34 mouse cellular contexts compared by ENCODE assay signal in genomic region chr2:131146193-131147042, GRCm38 (mm10). TPM values are rescaled to one million over a fixed set of nuclear protein-coding genes. Genes with fewer than 3 reads are reported as not detected.
DNase-seq lines count a peak whose midpoint lies in the region; ATAC-seq lines count a peak whose summit lies in the region.
"Had no signal": no experiment of that assay in that cellular context is flagged by ENCODE, and none has a peak within 500 bp of the region (broad histone marks: within the 10 kb centered on the region; RNA-seq: fewer than 3 reads in every experiment).

No protein-coding gene starts in this region.

- peaks cover 18% of the 10 kb centered on the region for H3K36me3 ChIP-seq in heart, embryonic 11.5 days (ENCODE audit: control insufficient read depth, insufficient read depth, low read length)
- peaks cover 94% of the 10 kb centered on the region for H3K36me3 ChIP-seq in megakaryocyte, embryonic 14.5 days (replicated peaks; ENCODE audit: low read length)

- H3K9me3 ChIP-seq in heart, embryonic 11.5 days (replicated peaks; ENCODE audit: control insufficient read depth, low read length) = no peaks in the 10 kb centered on the region
- H3K9me3 ChIP-seq in megakaryocyte, embryonic 14.5 days = no peaks in the 10 kb centered on the region
- H3K9me3 ChIP-seq: embryonic facial prominence, embryonic 10.5 days; forebrain, embryonic 15.5 days; heart, embryonic 15.5 days; midbrain, embryonic 12.5 days; neural tube, embryonic 12.5 days had no signal

- H3K9ac ChIP-seq in heart, embryonic 11.5 days (ENCODE audit: low read depth, low read length) = no peak overlapping the region
- H3K9ac ChIP-seq: forebrain, embryonic 15.5 days; heart, embryonic 15.5 days; midbrain, embryonic 12.5 days; neural tube, embryonic 12.5 days had no signal

- peak; percentile 58 for DNase-seq in adrenal gland, postnatal 10 days
- no peak for DNase-seq in adrenal gland, adult 8-10 months
- no peak for DNase-seq in heart, postnatal 36 days
- DNase-seq: adrenal gland, postnatal 14 days; cerebellum, adult 9-11 months; gastrocnemius, postnatal 36 days; kidney, adult 9 months; kidney, postnatal 14 days; retina, postnatal 1 day; thymus, postnatal 14 days had no signal

- H3K4me3 ChIP-seq in heart, embryonic 11.5 days (ENCODE audit: low read depth, low read length) = no peak overlapping the region
- peak overlapping the region; percentile 7 for H3K4me3 ChIP-seq in megakaryocyte, embryonic 14.5 days (replicated peaks)
- H3K4me3 ChIP-seq: embryonic facial prominence, embryonic 10.5 days; forebrain, embryonic 15.5 days; heart, embryonic 15.5 days; midbrain, embryonic 12.5 days; neural tube, embryonic 12.5 days had no signal

- peaks cover 2% of the 10 kb centered on the region; the same call in 1 of the 2 replicates for H3K27me3 ChIP-seq in heart, embryonic 11.5 days (ENCODE audit: control insufficient read depth, insufficient read depth, low read length)
- H3K27me3 ChIP-seq in megakaryocyte, embryonic 14.5 days (replicated peaks) = peaks cover 6% of the 10 kb centered on the region
- H3K27me3 ChIP-seq: forebrain, embryonic 15.5 days; heart, embryonic 15.5 days; midbrain, embryonic 12.5 days; neural tube, embryonic 12.5 days had no signal

- 80% methylated on average over 21 of the region's 21 CpGs for WGBS in heart, embryonic 11.5 days (ENCODE audit: insufficient replicate concordance)

- intact Hi-C loops in heart, postnatal 36 days (cut with DNase I) = no loop called here

- peaks cover 14% of the 10 kb centered on the region; the same call in 1 of the 2 replicates for H3K4me1 ChIP-seq in heart, embryonic 11.5 days (ENCODE audit: control insufficient read depth, insufficient read depth, low read length)
- peaks cover 47% of the 10 kb centered on the region for H3K4me1 ChIP-seq in megakaryocyte, embryonic 14.5 days
- H3K4me1 ChIP-seq: forebrain, embryonic 15.5 days had no signal

- 0 out of 2 replicates have a peak, but pooled peaks have one; percentile 9 for ATAC-seq in heart, embryonic 11.5 days (replicated peaks; ENCODE audit: insufficient number of reproducible peaks, low FRiP score, low TSS enrichment)
- ATAC-seq in megakaryocyte, adult 5-6 weeks (ENCODE audit: poor library complexity, severe bottlenecking) = no peak
- ATAC-seq in granulocyte monocyte progenitor cell, adult 5-6 weeks (replicated peaks; ENCODE audit: poor library complexity, severe bottlenecking) = 0 out of 2 replicates have a peak, but pooled peaks have one; percentile 26
- ATAC-seq: activated CD4-positive, CD25-positive, alpha-beta regulatory T cell, adult 4 months; forebrain, embryonic 15.5 days; hindbrain, postnatal 0 days; intestine, embryonic 16.5 days; lung, postnatal 0 days had no signal

- H3K27ac ChIP-seq in heart, embryonic 11.5 days (ENCODE audit: low read depth, low read length) = no peak overlapping the region
- H3K27ac ChIP-seq: embryonic facial prominence, embryonic 10.5 days; forebrain, embryonic 15.5 days; heart, embryonic 15.5 days; hindbrain, postnatal 0 days; macrophage; midbrain, embryonic 12.5 days; neural tube, embryonic 12.5 days had no signal

- H3K4me2 ChIP-seq in heart, embryonic 11.5 days = no peak overlapping the region
- H3K4me2 ChIP-seq: forebrain, embryonic 15.5 days; heart, embryonic 15.5 days; midbrain, embryonic 12.5 days; neural tube, embryonic 12.5 days had no signal

RNA-seq across cellular contexts. Expression of gene Gm11037, which starts 13.1 kb away (rescaled TPM):
- not detected for total RNA-seq in adrenal gland, postnatal 10 days (2021)
- total RNA-seq in adrenal gland, adult 8-10 months (2022) = not detected
- polyA plus RNA-seq in heart, embryonic 11.5 days (2014; fragmentation: Nextera tagmentation; extraction: Ambion mirVana) = not detected in 2 replicates
- not detected for total RNA-seq in heart, postnatal 36 days (2021)
- not detected in 2 replicates for polyA plus RNA-seq in megakaryocyte, embryonic 14.5 days (2012; ENCODE audit: insufficient read depth, low replicate concordance)
- not detected in 2 replicates for total RNA-seq in megakaryocyte, adult 5-6 weeks (2015)
- not detected in 2 replicates for total RNA-seq in megakaryocyte, adult 5-6 weeks (2017)
- total RNA-seq in granulocyte monocyte progenitor cell, adult 5-6 weeks (2014; fragmentation: Nextera tagmentation) = not detected in 2 replicates
- total RNA-seq in granulocyte monocyte progenitor cell, adult 5-6 weeks (2017) = not detected in 2 replicates
- total RNA-seq: adrenal gland, postnatal 14 days; common myeloid progenitor, adult 5-6 weeks; gastrocnemius, postnatal 36 days; hindbrain, postnatal 0 days; layer of hippocampus, adult 18-20 months; layer of hippocampus, postnatal 14 days; left cerebral cortex, adult 8-10 months; monocyte, adult 5-6 weeks had no signal
- polyA plus RNA-seq: activated CD4-positive, CD25-positive, alpha-beta regulatory T cell, adult 4 months; brain, embryonic 14.5 days; embryonic facial prominence, embryonic 10.5 days; forebrain, embryonic 15.5 days; heart, embryonic 15.5 days; hindbrain, embryonic 11.5 days; hindbrain, postnatal 0 days; intestine, embryonic 16.5 days; limb, embryonic 11.5 days; liver, embryonic 16.5 days; lung, postnatal 0 days; macrophage; midbrain, embryonic 12.5 days; neural tube, embryonic 12.5 days; stomach, embryonic 14.5 days had no signal

RNA-seq across cellular contexts. Expression of gene 1700037H04Rik, which starts 13.5 kb away (rescaled TPM):
- 10 to 100 TPM; 82.0 to 96.4 TPM for total RNA-seq in adrenal gland, postnatal 10 days (2021)
- total RNA-seq in adrenal gland, adult 8-10 months (2022) = 10 to 100 TPM; 32.2 to 68.7 (median 53.9) TPM
- 83.0 and 83.4 TPM in 2 replicates for polyA plus RNA-seq in heart, embryonic 11.5 days (2014; fragmentation: Nextera tagmentation; extraction: Ambion mirVana)
- total RNA-seq in heart, postnatal 36 days (2021) = 10 to 100 TPM in 1 of 2 experiments, 1 to 10 TPM in 1; 9.7 to 12.8 TPM
- 322 and 610 TPM in 2 replicates for polyA plus RNA-seq in megakaryocyte, embryonic 14.5 days (2012; ENCODE audit: insufficient read depth, low replicate concordance)
- 21.5 and 31.3 TPM in 2 replicates for total RNA-seq in megakaryocyte, adult 5-6 weeks (2015)
- total RNA-seq in megakaryocyte, adult 5-6 weeks (2017) = 15.5 and 22.7 TPM in 2 replicates
- 66.9 and 115 TPM in 2 replicates for total RNA-seq in granulocyte monocyte progenitor cell, adult 5-6 weeks (2014; fragmentation: Nextera tagmentation)
- total RNA-seq in granulocyte monocyte progenitor cell, adult 5-6 weeks (2017) = 30.3 and 40.6 TPM in 2 replicates

RNA-seq across cellular contexts. Expression of gene Hspa12b, which starts 19.3 kb away (rescaled TPM):
- total RNA-seq in adrenal gland, postnatal 10 days (2021) = 10 to 100 TPM; 23.5 to 27.5 TPM
- total RNA-seq in adrenal gland, adult 8-10 months (2022) = 10 to 100 TPM in 2 of 4 experiments, 1 to 10 TPM in 2; 8.1 to 16.8 (median 10.4) TPM
- polyA plus RNA-seq in heart, embryonic 11.5 days (2014; fragmentation: Nextera tagmentation; extraction: Ambion mirVana) = 5.6 and 6.3 TPM in 2 replicates
- 10 to 100 TPM; 32.1 to 44.1 TPM for total RNA-seq in heart, postnatal 36 days (2021)
- 0.36 TPM in 1 of 2 replicates, not detected in the other for polyA plus RNA-seq in megakaryocyte, embryonic 14.5 days (2012; ENCODE audit: insufficient read depth, low replicate concordance)
- total RNA-seq in megakaryocyte, adult 5-6 weeks (2015) = not detected in 2 replicates
- total RNA-seq in megakaryocyte, adult 5-6 weeks (2017) = not detected in 2 replicates
- total RNA-seq in granulocyte monocyte progenitor cell, adult 5-6 weeks (2014; fragmentation: Nextera tagmentation) = not detected in 2 replicates
- not detected in 2 replicates for total RNA-seq in granulocyte monocyte progenitor cell, adult 5-6 weeks (2017)
- total RNA-seq: monocyte, adult 5-6 weeks had no signal

RNA-seq across cellular contexts. Expression of gene Cenpb, which starts 33.4 kb away (rescaled TPM):
- 10 to 100 TPM; 76.2 to 86.6 TPM for total RNA-seq in adrenal gland, postnatal 10 days (2021)
- 10 to 100 TPM; 63.5 to 76.9 (median 73.5) TPM for total RNA-seq in adrenal gland, adult 8-10 months (2022)
- polyA plus RNA-seq in heart, embryonic 11.5 days (2014; fragmentation: Nextera tagmentation; extraction: Ambion mirVana) = 4.1 and 4.6 TPM in 2 replicates
- total RNA-seq in heart, postnatal 36 days (2021) = 10 to 100 TPM; 85.1 to 86.2 TPM
- 147 and 259 TPM in 2 replicates for polyA plus RNA-seq in megakaryocyte, embryonic 14.5 days (2012; ENCODE audit: insufficient read depth, low replicate concordance)
- 7.7 and 8.7 TPM in 2 replicates for total RNA-seq in megakaryocyte, adult 5-6 weeks (2015)
- total RNA-seq in megakaryocyte, adult 5-6 weeks (2017) = 15.6 and 16.8 TPM in 2 replicates
- 14.3 and 24.3 TPM in 2 replicates for total RNA-seq in granulocyte monocyte progenitor cell, adult 5-6 weeks (2014; fragmentation: Nextera tagmentation)
- total RNA-seq in granulocyte monocyte progenitor cell, adult 5-6 weeks (2017) = 16.1 and 18.6 TPM in 2 replicates

RNA-seq across cellular contexts. Expression of gene Cdc25b, which starts 40.3 kb away (rescaled TPM):
- total RNA-seq in adrenal gland, postnatal 10 days (2021) = 10 to 100 TPM; 13.6 to 22.4 TPM
- 1 to 10 TPM; 4.5 to 9.4 (median 6.3) TPM for total RNA-seq in adrenal gland, adult 8-10 months (2022)
- polyA plus RNA-seq in heart, embryonic 11.5 days (2014; fragmentation: Nextera tagmentation; extraction: Ambion mirVana) = 41.1 and 41.8 TPM in 2 replicates
- 1 to 10 TPM; 6.1 to 7.0 TPM for total RNA-seq in heart, postnatal 36 days (2021)
- polyA plus RNA-seq in megakaryocyte, embryonic 14.5 days (2012; ENCODE audit: insufficient read depth, low replicate concordance) = 10.8 and 13.1 TPM in 2 replicates
- total RNA-seq in megakaryocyte, adult 5-6 weeks (2015) = 21.5 and 25.5 TPM in 2 replicates
- total RNA-seq in megakaryocyte, adult 5-6 weeks (2017) = 29.1 and 35.0 TPM in 2 replicates
- 4.9 and 5.8 TPM in 2 replicates for total RNA-seq in granulocyte monocyte progenitor cell, adult 5-6 weeks (2014; fragmentation: Nextera tagmentation)
- total RNA-seq in granulocyte monocyte progenitor cell, adult 5-6 weeks (2017) = 6.7 and 6.8 TPM in 2 replicates

Comparison
In these comparisons a context has a peak if more than half of its experiments do, and no peak if none do; other contexts are left out.
1. RNA of gene Hspa12b, which starts 19.3 kb away (total RNA-seq): 32.1 to 44.1 TPM in heart, postnatal 36 days, 23.5 to 27.5 TPM in adrenal gland, postnatal 10 days and 8.1 to 16.8 TPM in adrenal gland, adult 8-10 months; not detected in megakaryocyte, adult 5-6 weeks and not detected in granulocyte monocyte progenitor cell, adult 5-6 weeks; every median in the first group is over 4 times any median in the second.